Mouse (Mus musculus) kidney, postnatal 36 days (tissue): Measurements from ENCODE around the gene Vars2.

Experiments
- DNase-seq, 2 experiments: peaks; one replicate each; pipeline ENCODE4 v3.0.0; 2021 to 2022; ENCODE audit warnings: mixed read lengths in 2 of 2

Vars2 gene

GRCm38 (mm10) chr17:35626537-35626936 lies 40.9 kb downstream of the Vars2 start, which contains the start of gene Gm9573:
Gm9573 (minus strand) TSS chr17:35626637.
- no peak for DNase-seq

- no peak for DNase-seq
Observed at GRCm38 (mm10) chr17:35617127-35617526, 50.3 kb downstream of the Vars2 start.
